Mouse (Mus musculus) CD8-positive naive resting alpha-beta T cell, adult 2 months (primary cell): ENCODE measurements around the gene Taar7f.
"Not testable (repeated sequence)": the region's sequence is repeated elsewhere in the genome, so short reads cannot be mapped to it uniquely, and the experiment has no call there.

Experiments
- DNase-seq, 2 experiments: peaks; one replicate each; pipeline ENCODE4 v3.0.0; 2022; ENCODE audit warnings: low read depth in 2 of 2, low spot score in 2 of 2

The Taar7f gene

GRCm38 (mm10) chr10:24049210-24049609 lies at the start of gene Taar7f:
Gene Taar7f (plus strand): TSS chr10:24049510.
- no peak for DNase-seq

- DNase-seq, result no peak
These were observed 49.7 kb upstream of the Taar7f start, which contains the start of gene Taar7b for GRCm38 (mm10) chr10:23999639-24000038. Gene Taar7b (plus strand): TSS chr10:23999939.

- no peak for DNase-seq
These were observed 42.9 kb upstream of the Taar7f start for GRCm38 (mm10) chr10:24006442-24006841.

- no peak for DNase-seq
These were observed 42.3 kb upstream of the Taar7f start for GRCm38 (mm10) chr10:24007034-24007433.

GRCm38 (mm10) chr10:24008143-24008542 lies 41.2 kb upstream of the Taar7f start:
- DNase-seq, result no peak

- no peak for DNase-seq
These were observed 22.4 kb upstream of the Taar7f start, which contains the start of gene Taar7d for GRCm38 (mm10) chr10:24026922-24027321. Gene Taar7d (plus strand): TSS chr10:24027222.

- DNase-seq, result no peak
These were observed 18.0 kb upstream of the Taar7f start for GRCm38 (mm10) chr10:24031347-24031746.

GRCm38 (mm10) chr10:24037314-24037713 lies 12.0 kb upstream of the Taar7f start, which contains the start of gene Taar7e:
Gene Taar7e (plus strand): TSS chr10:24037614.
- no peak for DNase-seq

- no peak for DNase-seq
These were observed 9.0 kb upstream of the Taar7f start for GRCm38 (mm10) chr10:24040120-24040869.

GRCm38 (mm10) chr10:24052039-24052438 lies 2.7 kb downstream of the Taar7f start:
- DNase-seq, result no peak

- no peak for DNase-seq
These were observed 9.7 kb downstream of the Taar7f start for GRCm38 (mm10) chr10:24058986-24059385.

- not testable (repeated sequence) for DNase-seq
These were observed 25.4 kb downstream of the Taar7f start for GRCm38 (mm10) chr10:24074751-24075150.

- DNase-seq, result not testable (repeated sequence)
These were observed 26.9 kb downstream of the Taar7f start, which contains the start of gene Taar8a for GRCm38 (mm10) chr10:24076200-24076599. Gene Taar8a (plus strand): TSS chr10:24076500.

GRCm38 (mm10) chr10:24080166-24080565 lies 30.9 kb downstream of the Taar7f start:
- no peak for DNase-seq

GRCm38 (mm10) chr10:24085936-24086335 lies 36.6 kb downstream of the Taar7f start:
- DNase-seq, result no peak

- no peak for DNase-seq
These were observed 37.2 kb downstream of the Taar7f start for GRCm38 (mm10) chr10:24086555-24086954.

GRCm38 (mm10) chr10:24087168-24087567 lies 37.9 kb downstream of the Taar7f start:
- no peak for DNase-seq

- no peak for DNase-seq
These were observed 42.9 kb downstream of the Taar7f start, which contains the start of gene Taar8b for GRCm38 (mm10) chr10:24092194-24092593. Gene Taar8b (minus strand): TSS chr10:24092294.

GRCm38 (mm10) chr10:24097010-24097409 lies 47.7 kb downstream of the Taar7f start:
- DNase-seq, result not testable (repeated sequence)
